Mouse (Mus musculus): ENCODE results near the gene Acr. TPM values are rescaled to one million over a fixed set of nuclear protein-coding genes. Genes with fewer than 3 reads are reported as not detected.

Acr gene
- polyA plus RNA-seq, 1 experiment from 2014 or later = 0.27 TPM

DNA sequence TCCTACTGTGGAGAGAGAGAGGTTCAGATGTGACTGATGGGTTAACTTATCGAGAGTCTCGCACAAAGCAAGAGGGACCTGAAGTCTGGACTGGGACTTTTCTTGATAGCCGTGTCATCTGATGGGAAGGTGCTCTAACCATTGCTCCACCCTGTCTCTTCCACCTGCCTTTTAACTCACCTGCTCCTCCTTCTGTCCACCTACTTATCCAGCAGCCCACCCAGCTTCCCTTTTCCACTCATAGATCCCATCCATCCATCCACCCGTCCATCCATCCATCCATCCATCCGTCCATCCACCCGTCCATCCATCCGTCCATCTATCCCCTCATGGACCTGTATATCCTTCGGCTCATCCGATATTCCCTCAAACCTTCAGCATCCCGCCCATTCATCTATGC is 39.2 kb upstream of the Acr start:
- H3K9ac ChIP-seq = no peak overlapping the region
- H3K4me3 ChIP-seq (replicated peaks) = no peak overlapping the region
- no peak overlapping the region for H3K4me2 ChIP-seq
- H3K36me3 ChIP-seq = 0 out of 2 replicates have a peak, but pooled peaks cover 7% of the 10 kb centered on the region
- H3K9me3 ChIP-seq (replicated peaks) = no peaks in the 10 kb centered on the region
- H3K27ac ChIP-seq = no peak overlapping the region
- 94% methylated on average over 10 of the region's 10 CpGs for WGBS
- no peak for ATAC-seq (replicated peaks; ENCODE audit: low FRiP score)
- peaks cover 10% of the 10 kb centered on the region for H3K4me1 ChIP-seq
- H3K27me3 ChIP-seq = peaks cover 32% of the 10 kb centered on the region

DNA sequence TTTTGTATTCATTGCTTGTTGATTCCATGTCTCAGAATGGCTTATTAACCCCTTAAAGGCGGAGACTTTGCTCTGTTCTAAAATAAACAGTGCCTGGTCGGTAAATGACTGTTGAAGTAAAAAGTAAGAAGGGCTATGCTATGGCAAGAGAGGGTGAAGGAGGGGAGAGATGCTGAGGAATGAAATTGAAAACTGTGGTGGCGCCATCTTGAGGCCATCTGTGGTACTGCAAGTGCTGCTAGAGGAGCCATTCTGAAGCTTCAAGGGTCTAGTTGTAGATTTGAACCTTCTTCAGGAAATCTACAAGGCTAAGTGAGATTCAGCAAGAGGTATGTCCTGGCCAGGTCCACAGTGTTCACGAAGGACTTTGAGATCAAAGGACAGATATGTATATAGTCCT is 37.8 kb upstream of the Acr start:
- ATAC-seq (replicated peaks; ENCODE audit: low FRiP score) = no peak
- Histone ChIP-seq H3K4me1 (peaks cover 2% of the 10 kb centered on the region; the same call in 1 of the 2 replicates), H3K4me3 (replicated peaks) (no peak overlapping the region), H3K9ac (no peak overlapping the region), H3K9me3 (replicated peaks) (no peaks in the 10 kb centered on the region), H3K27ac (no peak overlapping the region), H3K36me3 (0 out of 2 replicates have a peak, but pooled peaks cover 7% of the 10 kb centered on the region), H3K27me3 (peaks cover 18% of the 10 kb centered on the region), H3K4me2 (no peak overlapping the region)
- 11% methylated on average over 4 of the region's 4 CpGs for WGBS

DNA sequence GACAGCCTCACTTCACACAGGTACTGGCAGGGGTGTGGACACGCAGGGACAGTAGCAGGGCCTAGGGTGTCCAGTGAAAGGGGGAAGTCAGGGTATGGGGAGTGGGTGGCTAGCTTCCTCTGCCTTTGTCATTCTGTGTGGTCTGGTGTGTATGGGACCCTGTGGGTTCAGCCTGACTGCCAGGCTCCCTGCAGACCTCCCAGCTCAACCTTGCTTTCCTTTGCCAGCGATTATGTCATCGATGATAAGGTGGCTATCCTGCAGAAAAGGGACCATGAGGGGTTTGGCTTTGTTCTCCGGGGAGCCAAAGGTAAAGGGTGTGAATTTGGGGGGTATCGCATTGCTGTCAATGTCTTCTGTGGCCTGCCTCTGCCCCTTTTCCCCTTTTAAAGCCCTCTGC is 36.7 kb upstream of the Acr start:
- no peak overlapping the region for H3K4me2 ChIP-seq
- WGBS = 92% methylated on average over 5 of the region's 5 CpGs
- H3K4me3 ChIP-seq (replicated peaks) = no peak overlapping the region
- 0 out of 2 replicates have a peak, but pooled peaks cover 7% of the 10 kb centered on the region for H3K36me3 ChIP-seq
- H3K9ac ChIP-seq = no peak overlapping the region
- no peak overlapping the region for H3K27ac ChIP-seq
- ATAC-seq (replicated peaks; ENCODE audit: low FRiP score) = no peak
- H3K4me1 ChIP-seq = peaks cover 2% of the 10 kb centered on the region; the same call in 1 of the 2 replicates
- H3K9me3 ChIP-seq (replicated peaks) = no peaks in the 10 kb centered on the region
- peaks cover 12% of the 10 kb centered on the region for H3K27me3 ChIP-seq

DNA sequence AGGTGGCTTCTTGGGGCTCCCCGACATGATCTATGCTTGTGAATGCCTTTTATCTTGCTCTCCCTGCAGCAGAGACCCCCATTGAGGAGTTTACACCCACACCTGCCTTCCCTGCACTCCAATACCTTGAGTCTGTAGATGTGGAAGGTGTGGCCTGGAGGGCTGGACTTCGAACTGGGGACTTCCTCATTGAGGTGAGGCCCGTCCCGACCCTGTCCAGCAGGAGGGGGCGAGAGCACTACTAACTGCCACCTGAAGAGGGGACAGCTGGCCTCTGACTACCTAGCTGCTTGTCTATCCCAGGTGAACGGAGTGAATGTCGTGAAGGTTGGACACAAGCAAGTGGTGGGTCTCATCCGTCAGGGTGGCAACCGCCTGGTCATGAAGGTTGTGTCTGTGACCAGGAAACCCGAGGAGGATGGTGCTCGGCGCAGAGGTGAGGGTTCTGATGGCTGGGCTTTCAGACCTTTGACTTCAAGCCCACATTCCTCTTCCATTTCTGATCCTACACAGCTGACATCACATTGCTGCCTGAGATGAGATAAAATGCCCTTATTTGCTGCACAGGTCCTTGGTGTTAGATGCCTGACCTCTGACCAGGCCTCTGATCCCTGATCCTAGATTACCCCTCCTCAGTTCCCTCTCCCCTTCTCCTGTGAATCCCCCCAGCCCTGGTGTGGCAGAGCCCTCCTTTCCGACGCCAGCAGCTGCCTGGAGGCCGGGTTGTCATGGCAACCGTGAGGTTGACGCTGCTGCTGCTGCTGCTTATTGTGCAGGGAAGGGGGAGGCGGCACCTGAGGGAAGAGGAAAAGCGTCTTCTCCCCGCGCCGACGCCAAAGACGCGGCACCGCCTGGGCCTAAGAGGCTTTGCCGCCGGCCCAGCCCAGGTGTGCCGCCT is 35.9 kb upstream of the Acr start:
- peaks cover 2% of the 10 kb centered on the region; the same call in 1 of the 2 replicates for H3K4me1 ChIP-seq
- H3K27ac ChIP-seq = no peak overlapping the region
- no peak overlapping the region for H3K4me3 ChIP-seq (replicated peaks)
- no peaks in the 10 kb centered on the region for H3K9me3 ChIP-seq (replicated peaks)
- 0 out of 2 replicates have a peak, but pooled peaks cover 7% of the 10 kb centered on the region for H3K36me3 ChIP-seq
- peak; percentile 23; the same call in 1 of the 2 replicates for ATAC-seq (replicated peaks; ENCODE audit: low FRiP score)
- H3K9ac ChIP-seq = no peak overlapping the region
- H3K4me2 ChIP-seq = peak overlapping the region; percentile 44
- peaks cover 12% of the 10 kb centered on the region for H3K27me3 ChIP-seq
- WGBS = 35% methylated on average over 29 of the region's 29 CpGs

DNA sequence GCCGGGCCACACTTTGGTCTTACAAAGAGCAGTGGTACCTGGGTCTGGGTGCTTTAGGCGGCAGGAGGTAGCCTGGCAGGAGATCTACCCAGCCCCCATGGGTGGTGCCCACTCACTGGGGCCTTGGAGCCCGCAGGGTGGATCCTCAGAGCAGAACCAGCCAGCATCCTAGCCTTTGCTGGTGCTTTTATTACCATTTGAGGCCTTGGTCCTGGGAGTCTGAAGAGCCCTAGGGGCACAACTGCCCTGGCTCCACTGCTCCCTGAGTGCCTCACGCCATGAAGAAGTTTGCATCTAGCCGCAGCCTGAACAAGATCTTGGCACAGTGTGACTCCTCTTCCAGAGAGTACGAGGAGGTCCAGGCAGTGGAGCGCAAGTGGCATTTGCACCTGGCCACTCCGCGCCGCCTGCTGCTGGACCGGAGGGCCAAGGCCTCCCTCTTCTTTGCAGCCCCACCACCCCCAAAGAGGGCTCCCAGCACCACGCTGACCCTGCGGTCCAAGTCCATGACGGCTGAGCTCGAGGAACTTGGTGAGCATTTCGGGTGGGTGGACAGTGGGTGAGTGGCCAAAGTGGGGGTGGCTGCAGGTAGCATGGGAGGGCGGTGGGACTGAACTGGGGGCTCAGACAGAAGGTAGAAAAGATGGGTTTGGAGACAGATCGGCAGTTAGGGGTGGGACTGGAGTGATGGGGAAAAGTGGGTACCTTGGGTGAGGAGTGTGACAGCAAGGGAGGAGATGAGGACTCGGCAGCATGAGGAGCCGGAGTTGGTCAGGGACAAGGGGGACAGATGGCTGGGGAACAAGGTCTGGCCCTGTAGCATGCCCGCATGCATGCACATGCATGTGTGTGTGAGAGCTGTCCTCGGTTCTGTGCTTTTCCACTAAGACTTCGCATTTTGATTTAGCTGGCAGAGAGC is 34.9 kb upstream of the Acr start:
- 78% methylated on average over 23 of the region's 23 CpGs for WGBS
- no peaks in the 10 kb centered on the region for H3K9me3 ChIP-seq (replicated peaks)
- ATAC-seq (replicated peaks; ENCODE audit: low FRiP score) = 0 out of 2 replicates have a peak, but pooled peaks have one; percentile 2

DNA sequence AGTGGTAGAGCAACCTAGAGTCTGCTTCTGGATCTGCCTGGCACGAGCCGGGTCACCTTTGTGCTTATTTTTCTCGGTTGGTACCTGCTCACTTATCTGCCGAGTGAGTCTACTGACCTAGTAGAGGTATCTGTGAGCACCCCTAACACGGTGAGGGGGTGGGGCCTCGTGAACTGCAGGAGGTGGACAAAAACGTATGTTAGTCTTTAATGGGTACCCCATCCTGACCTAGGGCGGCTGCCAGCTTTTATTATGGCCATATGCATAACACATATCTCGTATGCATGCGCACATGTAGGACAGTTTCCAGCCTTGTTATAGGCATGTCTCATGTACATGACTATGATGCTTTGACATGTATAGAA is 34.3 kb upstream of the Acr start:
- ATAC-seq (replicated peaks; ENCODE audit: low FRiP score) = no peak
- Histone ChIP-seq H3K9ac (no peak overlapping the region), H3K36me3 (0 out of 2 replicates have a peak, but pooled peaks cover 7% of the 10 kb centered on the region), H3K27ac (no peak overlapping the region), H3K4me3 (replicated peaks) (no peak overlapping the region), H3K9me3 (replicated peaks) (no peaks in the 10 kb centered on the region), H3K4me1 (peaks cover 2% of the 10 kb centered on the region; the same call in 1 of the 2 replicates), H3K4me2 (no peak overlapping the region), H3K27me3 (peaks cover 12% of the 10 kb centered on the region)
- WGBS = 89% methylated on average over 10 of the region's 10 CpGs

More for the DNA sequence above, 34.9 kb upstream of the Acr start:
- peaks cover 12% of the 10 kb centered on the region for H3K27me3 ChIP-seq
- 0 out of 2 replicates have a peak, but pooled peaks cover 7% of the 10 kb centered on the region for H3K36me3 ChIP-seq
- no peak overlapping the region for H3K27ac ChIP-seq
- H3K4me1 ChIP-seq = peaks cover 2% of the 10 kb centered on the region; the same call in 1 of the 2 replicates
- H3K4me2 ChIP-seq = peak overlapping the region; percentile 44
- H3K4me3 ChIP-seq (replicated peaks) = no peak overlapping the region
- H3K9ac ChIP-seq = no peak overlapping the region

DNA sequence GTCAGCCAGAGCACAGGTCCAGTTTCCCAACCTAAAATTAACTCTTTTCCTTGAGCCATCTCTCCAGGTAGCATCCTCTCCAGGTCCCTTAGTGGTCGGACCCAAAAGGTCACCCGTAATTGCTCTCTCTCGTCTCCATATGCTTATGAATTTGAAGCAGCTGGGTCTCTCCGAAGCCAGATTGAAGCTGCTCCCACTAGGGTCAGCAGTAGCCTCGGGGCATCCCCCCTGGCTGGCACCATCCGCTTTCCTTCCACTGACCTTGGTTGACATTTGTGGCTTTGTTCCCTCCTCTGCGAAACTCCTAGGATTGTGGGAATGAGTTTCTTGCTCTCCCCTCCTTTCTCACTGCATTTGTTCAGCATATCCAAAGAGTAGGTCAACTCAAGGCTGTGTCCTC is 24.0 kb upstream of the Acr start:
- H3K4me3 ChIP-seq (replicated peaks) = no peak overlapping the region
- ATAC-seq (replicated peaks; ENCODE audit: low FRiP score) = no peak
- H3K36me3 ChIP-seq = peaks cover 20% of the 10 kb centered on the region
- H3K4me2 ChIP-seq = no peak overlapping the region
- WGBS = 90% methylated on average over 7 of the region's 7 CpGs
- H3K27ac ChIP-seq = no peak overlapping the region
- peaks cover 18% of the 10 kb centered on the region for H3K4me1 ChIP-seq
- no peaks in the 10 kb centered on the region for H3K9me3 ChIP-seq (replicated peaks)
- peaks cover 26% of the 10 kb centered on the region for H3K27me3 ChIP-seq
- H3K9ac ChIP-seq = no peak overlapping the region

DNA sequence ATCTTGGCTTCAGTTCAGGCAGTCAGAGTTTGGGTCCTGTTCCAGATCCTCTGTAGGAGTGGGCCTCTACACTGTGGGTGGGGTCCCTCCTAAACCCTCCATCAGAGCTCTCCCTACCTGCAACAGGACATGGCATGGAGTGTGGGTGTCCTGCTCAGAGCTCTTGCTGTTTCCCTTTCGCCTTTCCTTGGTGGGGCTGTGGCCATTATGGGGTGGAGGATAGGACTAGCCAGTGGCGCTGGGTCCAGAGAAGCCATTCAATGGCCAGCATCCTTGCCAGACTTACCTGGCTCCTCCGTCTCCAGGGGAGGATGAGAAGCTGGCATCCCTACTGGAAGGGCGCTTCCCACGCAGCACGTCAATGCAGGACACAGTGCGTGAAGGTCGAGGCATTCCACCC is 20.8 kb upstream of the Acr start:
- ATAC-seq (replicated peaks; ENCODE audit: low FRiP score) = peak; percentile 7
- H3K4me1 ChIP-seq = peaks cover 18% of the 10 kb centered on the region
- peaks cover 28% of the 10 kb centered on the region for H3K36me3 ChIP-seq
- peak overlapping the region; percentile 84 for H3K4me2 ChIP-seq
- H3K9ac ChIP-seq = peak overlapping the region; percentile 46; the same call in 1 of the 2 replicates
- peaks cover 29% of the 10 kb centered on the region for H3K27me3 ChIP-seq
- WGBS = 39% methylated on average over 8 of the region's 8 CpGs
- H3K9me3 ChIP-seq (replicated peaks) = no peaks in the 10 kb centered on the region
- H3K27ac ChIP-seq = no peak overlapping the region
- H3K4me3 ChIP-seq (replicated peaks) = peak overlapping the region; percentile 44

DNA sequence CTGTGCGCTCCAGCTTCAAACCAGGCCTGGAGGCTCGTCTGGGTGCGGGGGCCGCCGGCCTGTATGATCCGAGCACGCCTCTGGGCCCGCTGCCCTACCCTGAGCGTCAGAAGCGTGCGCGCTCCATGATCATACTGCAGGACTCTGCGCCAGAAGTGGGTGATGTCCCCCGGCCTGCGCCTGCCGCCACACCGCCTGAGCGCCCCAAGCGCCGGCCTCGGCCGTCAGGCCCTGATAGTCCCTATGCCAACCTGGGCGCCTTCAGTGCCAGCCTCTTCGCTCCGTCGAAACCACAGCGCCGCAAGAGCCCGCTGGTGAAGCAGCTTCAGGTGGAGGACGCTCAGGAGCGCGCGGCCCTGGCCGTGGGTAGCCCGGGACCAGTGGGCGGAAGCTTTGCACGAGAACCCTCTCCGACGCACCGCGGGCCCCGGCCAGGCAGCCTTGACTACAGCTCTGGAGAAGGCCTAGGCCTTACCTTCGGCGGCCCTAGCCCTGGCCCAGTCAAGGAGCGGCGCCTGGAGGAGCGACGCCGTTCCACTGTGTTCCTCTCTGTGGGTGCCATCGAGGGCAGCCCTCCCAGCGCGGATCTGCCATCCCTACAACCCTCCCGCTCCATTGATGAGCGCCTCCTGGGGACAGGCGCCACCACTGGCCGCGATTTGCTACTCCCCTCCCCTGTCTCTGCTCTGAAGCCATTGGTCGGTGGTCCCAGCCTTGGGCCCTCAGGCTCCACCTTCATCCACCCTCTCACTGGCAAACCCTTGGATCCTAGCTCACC is 20.1 kb upstream of the Acr start:
- H3K9me3 ChIP-seq (replicated peaks) = no peaks in the 10 kb centered on the region
- H3K36me3 ChIP-seq = peaks cover 25% of the 10 kb centered on the region
- H3K27me3 ChIP-seq = peaks cover 29% of the 10 kb centered on the region
- peak overlapping the region; percentile 44 for H3K4me3 ChIP-seq (replicated peaks)
- H3K4me2 ChIP-seq = peak overlapping the region; percentile 84
- peak overlapping the region; percentile 46 for H3K9ac ChIP-seq
- 17% methylated on average over 58 of the region's 58 CpGs for WGBS
- no peak overlapping the region for H3K27ac ChIP-seq
- ATAC-seq (replicated peaks; ENCODE audit: low FRiP score) = peak; percentile 85
- H3K4me1 ChIP-seq = peaks cover 18% of the 10 kb centered on the region

DNA sequence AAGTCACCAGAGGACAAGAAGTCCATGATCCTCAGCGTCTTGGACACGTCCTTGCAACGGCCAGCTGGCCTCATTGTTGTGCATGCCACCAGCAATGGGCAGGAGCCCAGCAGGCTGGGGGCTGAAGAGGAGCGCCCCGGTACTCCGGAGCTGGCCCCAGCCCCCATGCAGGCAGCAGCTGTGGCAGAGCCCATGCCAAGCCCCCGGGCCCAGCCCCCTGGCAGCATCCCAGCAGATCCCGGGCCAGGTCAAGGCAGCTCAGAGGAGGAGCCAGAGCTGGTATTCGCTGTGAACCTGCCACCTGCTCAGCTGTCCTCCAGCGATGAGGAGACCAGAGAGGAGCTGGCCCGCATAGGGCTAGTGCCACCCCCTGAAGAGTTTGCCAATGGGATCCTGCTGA is 19.3 kb upstream of the Acr start:
- H3K4me2 ChIP-seq = peak overlapping the region; percentile 84
- ATAC-seq (replicated peaks; ENCODE audit: low FRiP score) = peak; percentile 18; the same call in 1 of the 2 replicates
- H3K9me3 ChIP-seq (replicated peaks) = no peaks in the 10 kb centered on the region
- WGBS = 39% methylated on average over 11 of the region's 11 CpGs
- H3K9ac ChIP-seq = no peak overlapping the region
- H3K36me3 ChIP-seq = peaks cover 18% of the 10 kb centered on the region
- peaks cover 29% of the 10 kb centered on the region for H3K27me3 ChIP-seq
- peaks cover 18% of the 10 kb centered on the region for H3K4me1 ChIP-seq
- no peak overlapping the region for H3K27ac ChIP-seq
- peak overlapping the region; percentile 44 for H3K4me3 ChIP-seq (replicated peaks)

DNA sequence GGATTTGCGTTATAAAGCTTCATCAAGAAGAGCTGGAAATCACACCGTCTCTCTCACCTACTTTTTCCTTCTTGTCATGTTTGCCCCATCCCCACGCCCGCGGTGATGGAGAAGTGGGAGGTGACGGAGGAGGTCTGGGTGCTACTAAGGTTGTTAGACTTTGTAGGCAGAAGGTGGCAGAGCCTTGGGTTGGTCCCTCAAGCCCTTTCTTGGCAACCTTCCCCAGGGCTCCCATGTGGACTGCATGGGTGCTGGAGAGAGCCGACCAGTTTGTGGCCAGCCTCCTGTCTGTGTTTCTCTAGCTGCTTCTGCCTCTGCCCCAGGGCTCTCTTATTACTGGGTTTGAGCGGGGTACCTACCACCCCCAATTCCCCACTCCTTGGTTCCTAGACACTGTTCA is 17.6 kb upstream of the Acr start:
- no peak overlapping the region for H3K4me2 ChIP-seq
- WGBS = 89% methylated on average over 8 of the region's 8 CpGs
- H3K4me3 ChIP-seq (replicated peaks) = no peak overlapping the region
- no peak for ATAC-seq (replicated peaks; ENCODE audit: low FRiP score)
- H3K27ac ChIP-seq = no peak overlapping the region
- H3K4me1 ChIP-seq = peaks cover 25% of the 10 kb centered on the region
- H3K36me3 ChIP-seq = peaks cover 13% of the 10 kb centered on the region
- no peak overlapping the region for H3K9ac ChIP-seq
- no peaks in the 10 kb centered on the region for H3K9me3 ChIP-seq (replicated peaks)
- peaks cover 29% of the 10 kb centered on the region for H3K27me3 ChIP-seq

Measured in kidney, embryonic 15.5 days (tissue).